Mouse (Mus musculus) hindbrain, embryonic 14.5 days (tissue): ENCODE measurements at regions not wholly inside any gene's neighbourhood (a gene's known extent, or its start where the extent isn't known, plus 50 kb on each side); places are given as distances from the start of the nearest gene placed in this dataset.

Source experiments
- ATAC-seq: fragments of 200-750 bp; cut with Nextera tagmentation; 2 replicates; pipeline ENCODE4 v1.8.0; 2017; ENCODE audit warnings: moderate number of reproducible peaks, mild to moderate bottlenecking, moderate TSS enrichment, moderate library complexity; ENCODE audit not compliant: low FRiP score
- DNase-seq: peaks from one replicate; pipeline ENCODE4 v3.0.0-alpha.2; 2015; ENCODE audit warnings: low spot score
- H3K27ac ChIP-seq: fragments of 300-500 bp; sonication (generic); 2 replicates; pipeline ENCODE4 v1.5.1; 2014; ENCODE audit warnings: mild to moderate bottlenecking, moderate library complexity
- H3K27me3 ChIP-seq: fragments of 300-500 bp; sonication (generic); 2 replicates; pipeline ENCODE4 v1.6.1; 2014; ENCODE audit warnings: mild to moderate bottlenecking, low read length, mixed read lengths; ENCODE audit not compliant: control insufficient read depth, insufficient read depth
- H3K36me3 ChIP-seq: fragments of 300-500 bp; sonication (generic); replicated peaks from 2 replicates; pipeline ENCODE4 v1.6.1; 2014; ENCODE audit not compliant: control insufficient read depth, insufficient read depth
- H3K4me1 ChIP-seq: fragments of 300-500 bp; sonication (generic); replicated peaks from 2 replicates; pipeline ENCODE4 v1.6.1; 2014; ENCODE audit warnings: antibody characterized with exemption, low read length, mixed read lengths; ENCODE audit not compliant: control insufficient read depth, insufficient read depth
- H3K4me2 ChIP-seq: fragments of 300-500 bp; sonication (generic); replicated peaks from 2 replicates; pipeline ENCODE4 v1.6.1; 2014; ENCODE audit warnings: mild to moderate bottlenecking, moderate library complexity
- H3K4me3 ChIP-seq: fragments of 300-500 bp; sonication (generic); replicated peaks from 2 replicates; pipeline ENCODE4 v1.5.1; 2014; ENCODE audit warnings: mild to moderate bottlenecking, low read length
- H3K9ac ChIP-seq: fragments of 300-500 bp; sonication (generic); 2 replicates; pipeline ENCODE4 v1.6.1; 2014
- H3K9me3 ChIP-seq: fragments of 300-500 bp; sonication (generic); 2 replicates; pipeline ENCODE4 v1.6.1; 2016; ENCODE audit warnings: low read length; ENCODE audit not compliant: control insufficient read depth
- WGBS: fragments of 180-500 bp; shearing (Covaris S2); extraction: QIAGEN DNeasy Blood & Tissue Kit; methylation state at CpG from one replicate; pipeline ENCODE4 v1.1.7; 2014; 5-methylcytosine and 5-hydroxymethylcytosine counted together

DNA sequence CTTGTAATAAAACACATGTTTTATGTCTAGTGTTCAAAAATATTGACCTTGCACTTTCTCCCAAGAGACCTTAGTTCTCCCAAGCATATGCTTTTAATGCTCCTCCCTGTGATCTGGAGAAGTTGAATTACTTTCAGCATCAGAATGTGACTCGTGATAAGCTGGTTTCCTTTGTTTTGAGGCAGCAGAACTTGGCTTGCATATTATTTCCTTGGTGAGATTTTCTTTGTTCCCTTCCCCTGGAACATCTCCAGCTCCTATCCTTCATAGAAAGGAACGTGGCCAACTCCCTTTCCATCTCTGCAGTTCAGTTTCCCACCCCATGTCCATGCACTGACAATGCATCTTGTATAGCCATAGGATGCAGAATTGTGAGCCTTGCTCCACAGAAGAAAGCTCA, 1292.0 kb upstream of the Flrt2 start:
- no peak for ATAC-seq
- Histone ChIP-seq H3K9ac (no peak overlapping the region), H3K36me3 (no peaks in the 10 kb centered on the region), H3K4me2 (no peak overlapping the region), H3K4me3 (no peak overlapping the region), H3K9me3 (no peaks in the 10 kb centered on the region), H3K4me1 (no peaks in the 10 kb centered on the region), H3K27me3 (no peaks in the 10 kb centered on the region), H3K27ac (no peak overlapping the region)
- no peak for DNase-seq
- 58% methylated on average over 2 of the region's 2 CpGs for WGBS

GRCm38 (mm10) chr12:94420918-94421317, 1271.1 kb upstream of the Flrt2 start:
- Histone ChIP-seq H3K27ac (no peak overlapping the region), H3K9me3 (no peaks in the 10 kb centered on the region), H3K4me1 (no peaks in the 10 kb centered on the region), H3K36me3 (no peaks in the 10 kb centered on the region), H3K27me3 (no peaks in the 10 kb centered on the region), H3K4me3 (no peak overlapping the region), H3K4me2 (no peak overlapping the region), H3K9ac (no peak overlapping the region)
- no peak for DNase-seq
- WGBS, result 71% methylated on average over 5 of the region's 5 CpGs
- ATAC-seq, result no peak

DNA sequence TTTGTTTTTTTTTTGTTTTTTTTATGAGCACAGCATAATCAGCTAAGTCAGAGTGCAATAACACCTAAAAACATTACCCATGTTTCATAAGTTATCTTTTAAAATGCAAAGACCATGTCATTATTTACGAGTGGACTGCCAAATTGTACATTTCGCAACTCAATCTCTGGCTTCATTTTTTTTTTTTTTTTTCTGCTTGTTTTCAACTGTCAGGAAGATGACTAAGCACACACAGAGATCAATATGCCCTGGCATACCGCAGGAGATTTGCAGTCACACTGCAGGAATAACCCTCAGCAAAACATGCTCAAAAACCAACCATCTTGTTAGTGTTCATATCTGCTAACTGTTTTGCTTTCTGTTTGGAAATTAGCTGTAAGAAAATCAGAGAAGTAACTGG, 1270.3 kb upstream of the Flrt2 start:
- no peak for DNase-seq
- no peak for ATAC-seq
- Histone ChIP-seq H3K36me3 (no peaks in the 10 kb centered on the region), H3K4me1 (no peaks in the 10 kb centered on the region), H3K9ac (no peak overlapping the region), H3K4me3 (no peak overlapping the region), H3K27ac (no peak overlapping the region), H3K9me3 (no peaks in the 10 kb centered on the region), H3K4me2 (no peak overlapping the region), H3K27me3 (no peaks in the 10 kb centered on the region)
- 72% methylated on average over 3 of the region's 3 CpGs for WGBS

DNA sequence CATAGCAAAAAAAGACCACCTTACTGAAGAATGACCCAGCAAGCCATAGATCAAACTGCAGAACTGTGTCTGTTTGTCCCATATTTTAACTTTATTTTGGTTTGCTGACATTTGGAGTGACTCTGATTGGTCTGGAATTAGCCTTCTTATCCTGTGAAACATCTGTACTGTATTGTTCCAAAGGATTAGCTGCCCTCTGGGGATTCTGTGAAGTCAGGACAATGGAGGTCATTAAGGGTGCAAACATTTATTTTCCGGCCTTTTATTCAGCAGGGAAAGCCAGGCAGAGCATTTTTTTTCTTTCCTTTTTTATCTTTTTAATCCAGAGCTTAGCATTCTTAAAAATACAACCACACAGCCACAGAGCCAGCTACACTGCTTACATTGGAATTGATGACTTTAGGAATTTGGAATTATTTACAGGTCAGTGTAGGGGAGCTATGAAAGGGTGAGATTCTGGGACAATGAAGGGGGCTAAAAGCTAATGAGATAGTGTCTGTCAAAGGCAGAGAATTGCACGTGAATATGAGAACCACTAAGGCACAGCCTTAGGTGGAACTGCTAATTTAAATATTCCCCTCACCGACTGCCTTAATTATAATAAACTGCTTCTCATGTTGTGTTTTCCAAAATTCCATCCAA, 1267.6 kb upstream of the Flrt2 start:
- WGBS, result 8% methylated on average over 3 of the region's 3 CpGs
- Histone ChIP-seq H3K4me2 (no peak overlapping the region), H3K4me3 (no peak overlapping the region), H3K9me3 (no peaks in the 10 kb centered on the region), H3K27me3 (no peaks in the 10 kb centered on the region), H3K27ac (no peak overlapping the region), H3K9ac (no peak overlapping the region), H3K4me1 (no peaks in the 10 kb centered on the region), H3K36me3 (no peaks in the 10 kb centered on the region)
- ATAC-seq (no peak), DNase-seq (no peak)

DNA sequence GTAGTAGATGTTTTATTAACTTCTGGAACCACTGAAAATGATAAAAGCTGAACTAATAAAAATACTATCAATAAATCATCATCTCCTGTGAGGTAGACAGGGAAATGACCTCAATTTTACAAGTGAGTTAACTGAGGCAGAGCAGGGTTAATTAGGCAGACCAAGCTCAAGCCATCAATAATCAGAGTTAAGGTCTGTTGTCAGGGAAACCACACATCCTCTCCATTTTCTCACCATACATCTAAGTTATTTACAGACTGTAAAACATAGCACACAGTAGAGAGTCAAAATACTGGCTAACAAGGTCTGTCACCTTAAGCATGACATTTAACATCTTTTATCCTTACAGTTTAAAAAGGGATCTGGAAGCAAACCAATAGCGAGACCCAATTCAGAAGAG, 1242.5 kb upstream of the Flrt2 start:
- Histone ChIP-seq H3K27ac (no peak overlapping the region), H3K9ac (no peak overlapping the region), H3K4me3 (no peak overlapping the region), H3K36me3 (no peaks in the 10 kb centered on the region), H3K9me3 (no peaks in the 10 kb centered on the region), H3K4me2 (no peak overlapping the region), H3K4me1 (no peaks in the 10 kb centered on the region), H3K27me3 (no peaks in the 10 kb centered on the region)
- ATAC-seq (no peak), DNase-seq (no peak)
- WGBS, result 86% methylated on average over 1 of the region's 1 CpGs

DNA sequence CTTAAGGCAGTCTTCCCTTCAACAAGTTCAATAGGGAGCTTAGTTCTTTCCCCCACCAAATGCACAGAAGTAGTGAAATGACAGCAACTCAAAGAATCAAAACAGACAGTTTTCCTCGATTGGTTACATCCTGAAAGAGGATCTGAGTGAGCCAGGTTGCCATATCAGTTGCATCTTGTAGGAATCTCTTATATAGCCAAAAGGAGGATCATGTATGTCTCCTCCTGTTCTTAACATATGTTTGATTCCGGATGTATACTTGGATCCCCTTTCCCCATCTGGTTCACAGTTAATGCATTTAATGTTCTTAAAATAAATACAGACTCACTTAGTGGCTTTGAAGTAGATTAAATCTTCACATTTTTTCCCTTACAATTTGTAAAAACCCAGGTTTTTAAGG, 1224.0 kb upstream of the Flrt2 start:
- Histone ChIP-seq H3K4me2 (no peak overlapping the region), H3K36me3 (no peaks in the 10 kb centered on the region), H3K27me3 (no peaks in the 10 kb centered on the region), H3K9me3 (no peaks in the 10 kb centered on the region), H3K27ac (no peak overlapping the region), H3K4me3 (no peak overlapping the region), H3K4me1 (no peaks in the 10 kb centered on the region), H3K9ac (no peak overlapping the region)
- DNase-seq, result no peak
- 74% methylated on average over 2 of the region's 2 CpGs for WGBS
- no peak for ATAC-seq

GRCm38 (mm10) chr12:94468609-94469008, 1223.4 kb upstream of the Flrt2 start:
- WGBS, result 92% methylated on average over 3 of the region's 3 CpGs
- DNase-seq, result no peak

DNA sequence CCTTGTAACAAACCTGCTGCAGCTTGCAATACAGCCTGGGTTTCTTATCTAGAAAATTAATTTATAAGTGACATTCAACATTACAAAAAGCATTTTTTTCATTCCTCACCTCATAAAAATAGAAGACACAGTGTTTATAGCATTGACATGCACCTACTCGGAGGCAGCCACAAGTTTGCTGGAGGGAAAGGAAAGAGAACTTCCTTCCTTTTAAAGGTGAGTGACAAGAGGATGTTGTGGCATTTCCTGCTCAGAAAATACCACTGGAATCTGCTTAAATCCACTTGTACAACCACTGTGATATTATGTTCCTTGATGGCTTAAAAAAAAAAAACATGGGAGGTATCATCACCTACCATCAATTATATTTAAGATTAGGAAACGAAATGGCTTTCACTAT, 1222.2 kb upstream of the Flrt2 start:
- no peaks in the 10 kb centered on the region for H3K36me3 ChIP-seq
- no peaks in the 10 kb centered on the region for H3K27me3 ChIP-seq
- no peak overlapping the region for H3K4me3 ChIP-seq
- H3K9ac ChIP-seq, result no peak overlapping the region
- H3K4me1 ChIP-seq, result no peaks in the 10 kb centered on the region
- H3K9me3 ChIP-seq, result no peaks in the 10 kb centered on the region
- ATAC-seq, result no peak
- H3K27ac ChIP-seq, result no peak overlapping the region
- 89% methylated on average over 2 of the region's 2 CpGs for WGBS
- no peak for DNase-seq
- H3K4me2 ChIP-seq, result no peak overlapping the region

More at GRCm38 (mm10) chr12:94468609-94469008, 1223.4 kb upstream of the Flrt2 start:
- no peaks in the 10 kb centered on the region for H3K9me3 ChIP-seq
- no peaks in the 10 kb centered on the region for H3K4me1 ChIP-seq
- no peak overlapping the region for H3K9ac ChIP-seq
- H3K4me2 ChIP-seq, result no peak overlapping the region
- no peaks in the 10 kb centered on the region for H3K36me3 ChIP-seq
- H3K27ac ChIP-seq, result no peak overlapping the region
- no peak overlapping the region for H3K4me3 ChIP-seq
- H3K27me3 ChIP-seq, result no peaks in the 10 kb centered on the region
- ATAC-seq, result no peak

DNA sequence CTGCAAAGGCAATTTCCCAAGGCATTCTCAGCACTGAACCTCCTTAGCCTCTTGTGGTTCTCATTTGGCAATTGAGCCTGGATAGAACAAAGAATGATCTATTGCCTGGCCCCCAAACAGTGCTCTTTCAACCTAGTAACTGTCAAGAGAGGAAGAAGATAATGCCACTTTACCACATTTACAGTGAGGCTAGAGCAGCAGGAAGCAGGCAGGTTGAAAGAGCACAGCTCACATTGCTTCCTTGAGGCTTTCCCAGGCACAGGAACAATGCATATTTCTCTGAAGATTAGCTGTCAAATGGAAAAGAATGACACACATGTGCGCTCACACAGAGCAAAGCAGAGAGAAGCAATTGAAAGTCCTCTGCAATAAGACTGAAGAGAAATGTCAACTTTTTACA, 1221.0 kb upstream of the Flrt2 start:
- no peak; the same call in 1 of the 2 replicates for ATAC-seq
- no peak overlapping the region for H3K9ac ChIP-seq
- no peak overlapping the region for H3K4me3 ChIP-seq
- no peaks in the 10 kb centered on the region for H3K27me3 ChIP-seq
- H3K9me3 ChIP-seq, result no peaks in the 10 kb centered on the region
- H3K27ac ChIP-seq, result no peak overlapping the region
- no peak for DNase-seq
- WGBS, result 39% methylated on average over 1 of the region's 1 CpGs
- no peak overlapping the region for H3K4me2 ChIP-seq
- no peaks in the 10 kb centered on the region for H3K4me1 ChIP-seq
- no peaks in the 10 kb centered on the region for H3K36me3 ChIP-seq

DNA sequence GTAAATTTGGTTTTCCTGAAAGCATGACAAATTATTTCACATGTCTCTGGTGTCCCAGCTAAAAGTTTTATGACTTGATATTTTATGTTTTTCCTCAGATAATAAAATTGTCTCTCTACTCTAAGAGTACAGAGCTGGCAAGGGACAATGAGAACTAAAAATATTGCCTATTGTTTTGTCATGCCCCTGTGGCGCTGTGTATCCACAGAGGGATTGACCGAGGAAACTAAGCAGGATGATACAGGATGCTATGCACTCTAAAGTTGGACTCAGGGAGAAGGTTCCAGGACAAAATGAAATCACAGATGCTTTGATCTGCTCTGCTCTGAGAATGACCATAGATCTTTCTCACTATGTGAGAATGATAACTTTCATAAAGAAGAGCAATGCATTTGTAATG, 1203.3 kb upstream of the Flrt2 start:
- Histone ChIP-seq H3K36me3 (no peaks in the 10 kb centered on the region), H3K27ac (no peak overlapping the region), H3K4me3 (no peak overlapping the region), H3K4me2 (no peak overlapping the region), H3K9ac (no peak overlapping the region), H3K27me3 (no peaks in the 10 kb centered on the region), H3K4me1 (no peaks in the 10 kb centered on the region), H3K9me3 (0 out of 2 replicates have a peak, but pooled peaks cover 5% of the 10 kb centered on the region)
- ATAC-seq (no peak), DNase-seq (no peak)
- 86% methylated on average over 2 of the region's 2 CpGs for WGBS
